ENCODE assay signal across 8 mouse cellular contexts in genomic region chrY:1244940-1245339, GRCm38 (mm10). TPM values are rescaled to one million over a fixed set of nuclear protein-coding genes. Genes with fewer than 3 reads are reported as not detected.
A peak's percentile ranks its signal among the peaks of the same experiment; 100 is the strongest.
DNase-seq lines count a peak whose midpoint lies in the region; ATAC-seq and TF ChIP-seq lines count a peak whose summit lies in the region.

No protein-coding gene starts in this region.

- no peak for TF ChIP-seq POLR2A in lung, adult 2 months (IDR thresholded peaks at IDR 0.05; ENCODE audit: borderline replicate concordance, extremely low read depth, low read depth, low read length)

- H3K4me3 ChIP-seq in lung, adult 2 months (replicated peaks; ENCODE audit: extremely low read depth, low read depth, low read length): peak overlapping the region; percentile 87
- H3K4me3 ChIP-seq in hindbrain, embryonic 15.5 days: peak overlapping the region; percentile 45
- peak overlapping the region; percentile 43 for H3K4me3 ChIP-seq in midbrain, embryonic 12.5 days

- intact Hi-C loops in left cerebral cortex, postnatal 25 days (cut with DNase I): no loop called here

- ATAC-seq in hindbrain, embryonic 15.5 days (ENCODE audit: low FRiP score, low read depth): no peak
- ATAC-seq in midbrain, embryonic 12.5 days (ENCODE audit: low FRiP score, low read depth): no peak

- TF ChIP-seq CTCF in lung, adult 2 months (IDR thresholded peaks at IDR 0.05; ENCODE audit: insufficient read depth, low read length): no peak

- peak overlapping the region; percentile 75 for H3K27ac ChIP-seq in hindbrain, embryonic 15.5 days (replicated peaks)
- peak overlapping the region; percentile 61 for H3K27ac ChIP-seq in midbrain, embryonic 12.5 days (replicated peaks)

- peak overlapping the region; percentile 49 for H3K9ac ChIP-seq in hindbrain, embryonic 15.5 days
- peak overlapping the region; percentile 31; the same call in 1 of the 2 replicates for H3K9ac ChIP-seq in midbrain, embryonic 12.5 days (replicated peaks)

- no peaks in the 10 kb centered on the region for H3K9me3 ChIP-seq in hindbrain, embryonic 15.5 days
- no peaks in the 10 kb centered on the region for H3K9me3 ChIP-seq in midbrain, embryonic 12.5 days

- H3K36me3 ChIP-seq in hindbrain, embryonic 15.5 days: no peaks in the 10 kb centered on the region
- H3K36me3 ChIP-seq in midbrain, embryonic 12.5 days: no peaks in the 10 kb centered on the region

- no CpG with 5 or more reads among the region's 9 CpGs for WGBS in lung, adult 2 months
- WGBS in hindbrain, embryonic 15.5 days: 2% methylated on average over 9 of the region's 9 CpGs
- 2% methylated on average over 9 of the region's 9 CpGs for WGBS in midbrain, embryonic 12.5 days

- peak overlapping the region; percentile 52 for H3K4me2 ChIP-seq in hindbrain, embryonic 15.5 days
- H3K4me2 ChIP-seq in midbrain, embryonic 12.5 days (replicated peaks): peak overlapping the region; percentile 42

- DNase-seq in lung, adult 2 months: no peak
- DNase-seq in lung, postnatal 14 days: no peak
- DNase-seq in embryo, embryonic 9.5 days (ENCODE audit: extremely low spot score): peak; percentile 13
- no peak for DNase-seq in left cerebral cortex, postnatal 25 days (ENCODE audit: low spot score in 2 of 2)
- no peak for DNase-seq in cerebellum, adult 9-10 months
- DNase-seq in cerebellum, adult 8-10 months: no peak

- H3K27me3 ChIP-seq in hindbrain, embryonic 15.5 days: no peaks in the 10 kb centered on the region
- no peaks in the 10 kb centered on the region for H3K27me3 ChIP-seq in midbrain, embryonic 12.5 days

- H3K4me1 ChIP-seq in lung, adult 2 months (ENCODE audit: control insufficient read depth, insufficient read depth, low read length): no peaks in the 10 kb centered on the region
- H3K4me1 ChIP-seq in hindbrain, embryonic 15.5 days (replicated peaks): no peaks in the 10 kb centered on the region
- no peaks in the 10 kb centered on the region for H3K4me1 ChIP-seq in midbrain, embryonic 12.5 days

RNA-seq across cellular contexts. Expression of gene Uty, which starts 0.6 kb away (rescaled TPM):
- 1.9 and 4.2 TPM in 2 replicates for polyA plus RNA-seq in lung, adult 2 months (2012; rRNA removed)
- polyA plus RNA-seq in hindbrain, embryonic 15.5 days (2015; fragmentation: Nextera tagmentation; extraction: Ambion mirVana): 7.6 and 8.2 TPM in 2 replicates
- 12.1 and 19.3 TPM in 2 replicates for polyA plus RNA-seq in midbrain, embryonic 12.5 days (2016; fragmentation: Nextera tagmentation; extraction: Ambion mirVana)
- 10 to 100 TPM in 1 of 2 experiments, not detected in 1; 26.2 TPM for total RNA-seq in left cerebral cortex, postnatal 25 days (2021)

RNA-seq across cellular contexts. Expression of gene Ddx3y, which starts 41.5 kb away (rescaled TPM):
- 2.1 and 6.0 TPM in 2 replicates for polyA plus RNA-seq in lung, adult 2 months (2012; rRNA removed)
- 15.8 and 18.2 TPM in 2 replicates for polyA plus RNA-seq in hindbrain, embryonic 15.5 days (2015; fragmentation: Nextera tagmentation; extraction: Ambion mirVana)
- polyA plus RNA-seq in midbrain, embryonic 12.5 days (2016; fragmentation: Nextera tagmentation; extraction: Ambion mirVana): 13.8 and 22.4 TPM in 2 replicates
- 10 to 100 TPM in 1 of 2 experiments, not detected in 1; 52.1 TPM for total RNA-seq in left cerebral cortex, postnatal 25 days (2021)
